In the genomic region with DNA sequence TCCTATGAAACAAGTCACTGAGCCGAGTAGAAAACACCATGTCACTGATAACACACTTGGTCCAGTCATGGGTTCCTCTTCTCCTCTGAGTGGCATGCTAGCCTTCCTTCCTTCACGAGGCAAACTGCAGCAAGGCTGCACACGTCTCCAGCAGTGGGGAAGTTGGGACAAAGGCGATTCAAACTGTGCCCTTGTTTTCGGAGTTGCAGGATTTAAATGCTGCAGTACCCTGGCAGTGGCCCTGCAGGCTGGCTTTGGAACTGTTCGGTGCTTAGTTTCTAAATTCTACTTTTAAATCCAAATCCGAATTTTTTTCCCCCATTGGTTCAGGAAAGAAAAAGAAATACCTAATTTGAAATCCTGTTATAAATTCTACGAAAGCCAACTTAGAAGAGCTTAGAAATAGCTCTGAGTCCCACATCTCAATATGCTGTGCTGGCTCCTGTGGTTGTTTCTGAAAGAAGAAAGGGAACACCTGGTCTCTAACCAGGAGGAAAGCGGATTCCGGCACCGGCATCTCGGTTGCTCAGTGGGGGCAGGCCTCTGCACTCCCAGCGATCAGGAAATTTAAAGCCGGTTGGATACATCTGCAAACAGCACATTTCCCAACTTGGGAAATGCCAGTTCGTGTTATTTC, we compare ENCODE assay signal across 12 mouse cellular contexts. TPM values are rescaled to one million over a fixed set of nuclear protein-coding genes. Genes with fewer than 3 reads are reported as not detected.
DNase-seq lines count a peak whose midpoint lies in the region; ATAC-seq lines count a peak whose summit lies in the region.
"Had no signal": no experiment of that assay in that cellular context is flagged by ENCODE, and none has a peak within 500 bp of the region (broad histone marks: within the 10 kb centered on the region; RNA-seq: fewer than 3 reads in every experiment).

No protein-coding gene starts in this region.

- no peak for ATAC-seq in neural tube, embryonic 11.5 days (ENCODE audit: insufficient read depth, low FRiP score, low TSS enrichment)
- ATAC-seq in limb, embryonic 12.5 days (ENCODE audit: insufficient number of reproducible peaks, insufficient read depth, low FRiP score, low TSS enrichment, low read depth) = no peak
- ATAC-seq: intestine, postnatal 0 days had no signal

- H3K4me1 ChIP-seq in neural tube, embryonic 11.5 days (ENCODE audit: control insufficient read depth, insufficient read depth, low read length) = peaks cover 17% of the 10 kb centered on the region
- peaks cover 73% of the 10 kb centered on the region for H3K4me1 ChIP-seq in forebrain, embryonic 10.5 days
- H3K4me1 ChIP-seq in limb, embryonic 12.5 days (replicated peaks) = peaks cover 7% of the 10 kb centered on the region
- H3K4me1 ChIP-seq: heart, embryonic 15.5 days; liver, embryonic 15.5 days had no signal

- peak overlapping the region; percentile 36 for H3K9ac ChIP-seq in neural tube, embryonic 11.5 days (ENCODE audit: low read length)
- no peak overlapping the region for H3K9ac ChIP-seq in limb, embryonic 12.5 days (replicated peaks)
- H3K9ac ChIP-seq: heart, embryonic 15.5 days; liver, embryonic 15.5 days had no signal

- no peak overlapping the region for H3K4me3 ChIP-seq in neural tube, embryonic 11.5 days (ENCODE audit: low read depth, low read length)
- H3K4me3 ChIP-seq in forebrain, embryonic 10.5 days = peak overlapping the region; percentile 28
- no peak overlapping the region for H3K4me3 ChIP-seq in limb, embryonic 12.5 days (replicated peaks)
- H3K4me3 ChIP-seq: heart, embryonic 15.5 days; liver, embryonic 15.5 days had no signal

- 7% methylated on average over 15 of the region's 15 CpGs for WGBS in neural tube, embryonic 11.5 days
- whole genome bisulfite sequencing in forebrain, embryonic 10.5 days = 4% methylated on average over 15 of the region's 15 CpGs
- 11% methylated on average over 15 of the region's 15 CpGs for WGBS in limb, embryonic 12.5 days

- peaks cover 12% of the 10 kb centered on the region; the same call in 1 of the 2 replicates for H3K27me3 ChIP-seq in neural tube, embryonic 11.5 days (ENCODE audit: control insufficient read depth, insufficient read depth, low read length)
- H3K27me3 ChIP-seq in forebrain, embryonic 10.5 days (ENCODE audit: poor library complexity, severe bottlenecking) = peaks cover 74% of the 10 kb centered on the region
- peaks cover 83% of the 10 kb centered on the region for H3K27me3 ChIP-seq in limb, embryonic 12.5 days

- peak; percentile 31 for DNase-seq in neural tube, embryonic 11.5 days (ENCODE audit: low spot score)
- no peak for DNase-seq in neural tube, embryonic 10.5 days (ENCODE audit: extremely low spot score, low spot score)
- peak; percentile 53 for DNase-seq in forebrain, embryonic 10.5 days (ENCODE audit: extremely low spot score, low spot score)
- DNase-seq in thymus, adult 18-20 months = no peak
- DNase-seq in cerebellum, postnatal 4 days (ENCODE audit: low spot score in 2 of 2) = no peak
- no peak for DNase-seq in right cerebral cortex, postnatal 14 days
- DNase-seq in frontal cortex, postnatal 14 days (ENCODE audit: low spot score in 2 of 2) = no peak
- DNase-seq: right cerebral cortex, adult 18-20 months had no signal

- H3K9me3 ChIP-seq in neural tube, embryonic 11.5 days (ENCODE audit: control insufficient read depth, low read length) = no peaks in the 10 kb centered on the region
- H3K9me3 ChIP-seq in forebrain, embryonic 10.5 days = no peaks in the 10 kb centered on the region
- H3K9me3 ChIP-seq in limb, embryonic 12.5 days = no peaks in the 10 kb centered on the region
- H3K9me3 ChIP-seq: heart, embryonic 15.5 days; liver, embryonic 15.5 days had no signal

- H3K4me2 ChIP-seq in neural tube, embryonic 11.5 days (ENCODE audit: low read depth) = 0 out of 2 replicates have a peak overlapping the region, but pooled peaks have one; percentile 2
- H3K4me2 ChIP-seq in limb, embryonic 12.5 days = peak overlapping the region; percentile 21; the same call in 1 of the 2 replicates
- H3K4me2 ChIP-seq: heart, embryonic 15.5 days; liver, embryonic 15.5 days had no signal

- no peaks in the 10 kb centered on the region for H3K36me3 ChIP-seq in neural tube, embryonic 11.5 days (ENCODE audit: control insufficient read depth, insufficient read depth, low read length)
- peaks cover 31% of the 10 kb centered on the region for H3K36me3 ChIP-seq in forebrain, embryonic 10.5 days (replicated peaks)
- no peaks in the 10 kb centered on the region for H3K36me3 ChIP-seq in limb, embryonic 12.5 days
- H3K36me3 ChIP-seq: heart, embryonic 15.5 days; liver, embryonic 15.5 days had no signal

- peak overlapping the region; percentile 54; the same call in 1 of the 2 replicates for H3K27ac ChIP-seq in neural tube, embryonic 11.5 days (ENCODE audit: low read depth, low read length)
- H3K27ac ChIP-seq in forebrain, embryonic 10.5 days = peak overlapping the region; percentile 99
- no peak overlapping the region for H3K27ac ChIP-seq in limb, embryonic 12.5 days
- H3K27ac ChIP-seq: heart, embryonic 15.5 days; liver, embryonic 15.5 days had no signal

RNA-seq across cellular contexts. Expression of a gene that starts 20.9 kb away (rescaled TPM):
- polyA plus RNA-seq in neural tube, embryonic 11.5 days (2014; fragmentation: Nextera tagmentation; extraction: Ambion mirVana) = 32.5 and 36.8 TPM in 2 replicates
- 29.2 and 29.3 TPM in 2 replicates for polyA plus RNA-seq in forebrain, embryonic 10.5 days (2016; fragmentation: Nextera tagmentation; extraction: Ambion mirVana)
- 0.52 and 0.90 TPM in 2 replicates for polyA plus RNA-seq in limb, embryonic 12.5 days (2016; fragmentation: Nextera tagmentation; extraction: Ambion mirVana)
- polyA plus RNA-seq: liver, embryonic 15.5 days had no signal

Comparison
In these comparisons a context has a peak if more than half of its experiments do, and no peak if none do; other contexts are left out.
1. DNase-seq: peak in neural tube, embryonic 11.5 days (single experiment) and forebrain, embryonic 10.5 days (single experiment); none in neural tube, embryonic 10.5 days (single experiment), thymus, adult 18-20 months (0 of 2), cerebellum, postnatal 4 days (0 of 2), right cerebral cortex, postnatal 14 days (single experiment) and frontal cortex, postnatal 14 days (0 of 2).
2. RNA of a gene that starts 20.9 kb away (polyA plus RNA-seq): 32.5 to 36.8 TPM in neural tube, embryonic 11.5 days and 29.2 to 29.3 TPM in forebrain, embryonic 10.5 days; 0.52 to 0.90 TPM in limb, embryonic 12.5 days; every median in the first group is over 10 times any median in the second.